Mouse (Mus musculus) heart, adult 2 months (tissue): ENCODE data around the gene Zfhx3.

Source experiments
- CTCF ChIP-seq: fragments of 200-600 bp; IDR thresholded peaks from 2 replicates; pipeline ENCODE4 v1.8.1; 2022; ENCODE audit warnings: antibody characterized with exemption, mild to moderate bottlenecking, moderate library complexity
- POLR2A ChIP-seq: fragments of 200-500 bp; IDR thresholded peaks from 2 replicates; pipeline ENCODE4 v1.6.1; 2011; ENCODE audit warnings: mild to moderate bottlenecking, low read depth, low read length, control low read depth; ENCODE audit not compliant: insufficient read depth

- TF ChIP-seq CTCF (no peak), POLR2A (no peak)
Observed at GRCm38 (mm10) chr8:108613280-108613679, 670.8 kb downstream of the Zfhx3 start.
